In genomic region chr6:50558877-50559276, GRCm38 (mm10) we compare ENCODE assay signal across 27 mouse cellular contexts. TPM values are rescaled to one million over a fixed set of nuclear protein-coding genes. Genes with fewer than 3 reads are reported as not detected.
DNase-seq lines count a peak whose midpoint lies in the region; ATAC-seq and TF ChIP-seq lines count a peak whose summit lies in the region.
"Had no signal": no experiment of that assay in that cellular context is flagged by ENCODE, and none has a peak within 500 bp of the region (broad histone marks: within the 10 kb centered on the region; RNA-seq: fewer than 3 reads in every experiment).

No protein-coding gene starts in this region.

- peak; percentile 41; the same call in 1 of the 2 replicates for ATAC-seq in megakaryocyte, adult 5-6 weeks (ENCODE audit: poor library complexity, severe bottlenecking)
- 0 out of 2 replicates have a peak, but pooled peaks have one; percentile 53 for ATAC-seq in megakaryocyte-erythroid progenitor cell, adult 5-6 weeks (replicated peaks; ENCODE audit: low FRiP score, low TSS enrichment, poor library complexity, severe bottlenecking)
- no peak for ATAC-seq in kidney, embryonic 15.5 days (replicated peaks; ENCODE audit: low FRiP score)
- ATAC-seq: forebrain, embryonic 15.5 days had no signal

- WGBS in kidney, embryonic 15.5 days, result 87% methylated on average over 4 of the region's 4 CpGs

- peak overlapping the region; percentile 20; the same call in 1 of the 2 replicates for H3K27ac ChIP-seq in MEL (ENCODE audit: control insufficient read depth, low read depth, low read length)
- no peak overlapping the region for H3K27ac ChIP-seq in kidney, embryonic 15.5 days
- H3K27ac ChIP-seq: embryonic facial prominence, embryonic 10.5 days; embryonic facial prominence, embryonic 13.5 days; forebrain, embryonic 12.5 days; forebrain, embryonic 15.5 days; heart, adult 2 months; heart, embryonic 13.5 days; hindbrain, embryonic 12.5 days; hindbrain, embryonic 15.5 days had no signal

- H3K4me1 ChIP-seq in MEL (ENCODE audit: control insufficient read depth in 1 of 2, insufficient read depth in 2 of 2, low read length in 2 of 2), result peaks cover 3 to 8% of the 10 kb centered on the region in 2 experiments; a peak in 3 of 4 replicates
- no peaks in the 10 kb centered on the region for H3K4me1 ChIP-seq in kidney, embryonic 15.5 days
- H3K4me1 ChIP-seq: embryonic facial prominence, embryonic 10.5 days; embryonic facial prominence, embryonic 13.5 days; forebrain, embryonic 12.5 days; forebrain, embryonic 15.5 days; hindbrain, embryonic 12.5 days; hindbrain, embryonic 15.5 days had no signal

- H3K9ac ChIP-seq in MEL (ENCODE audit: control insufficient read depth, low read depth, low read length, poor library complexity, severe bottlenecking), result no peak overlapping the region
- H3K9ac ChIP-seq in kidney, embryonic 15.5 days, result no peak overlapping the region
- H3K9ac ChIP-seq: embryonic facial prominence, embryonic 13.5 days; forebrain, embryonic 12.5 days; forebrain, embryonic 15.5 days; heart, embryonic 13.5 days; hindbrain, embryonic 12.5 days; hindbrain, embryonic 15.5 days had no signal

- no peak for TF ChIP-seq RAD21 in MEL (IDR thresholded peaks at IDR 0.05; ENCODE audit: low read depth, low read length)

- peak; percentile 61 for DNase-seq in heart, adult 11 months
- no peak for DNase-seq in heart, postnatal 4 days
- DNase-seq in MEL (ENCODE audit: low read depth, low spot score), result peak; percentile 66
- DNase-seq in layer of hippocampus, adult 8-10 months (ENCODE audit: low spot score in 2 of 2), result no peak
- no peak for DNase-seq in layer of hippocampus, adult 9-10 months (ENCODE audit: low spot score)
- DNase-seq: adrenal gland, postnatal 14 days; B cell, adult 2 months; cerebellum, adult 11 months; cerebellum, adult 2 months; cerebellum, adult 9-11 months; cerebellum, postnatal 25 days; embryo, embryonic 11 days; gastrocnemius, postnatal 25 days; heart, adult 2 months; heart, postnatal 14 days had no signal

- no peak overlapping the region for H3K4me3 ChIP-seq in MEL (ENCODE audit: control insufficient read depth in 1 of 2, insufficient read depth in 1 of 2, low read depth in 2 of 2, low read length in 2 of 2)
- no peak overlapping the region for H3K4me3 ChIP-seq in kidney, embryonic 15.5 days (replicated peaks)
- H3K4me3 ChIP-seq: embryonic facial prominence, embryonic 10.5 days; embryonic facial prominence, embryonic 13.5 days; erythroblast, embryonic 14.5 days; forebrain, embryonic 12.5 days; forebrain, embryonic 15.5 days; heart, adult 2 months; heart, embryonic 10.5 days; heart, embryonic 13.5 days; hindbrain, embryonic 12.5 days; hindbrain, embryonic 15.5 days had no signal

- TF ChIP-seq POLR2A in MEL (IDR thresholded peaks at IDR 0.05; ENCODE audit: control insufficient read depth in 1 of 2, insufficient read depth in 1 of 2, low read depth in 1 of 2, low read length in 2 of 2, poor library complexity in 1 of 2), result no peak

- H3K4me2 ChIP-seq in kidney, embryonic 15.5 days, result no peak overlapping the region
- H3K4me2 ChIP-seq: embryonic facial prominence, embryonic 13.5 days; forebrain, embryonic 12.5 days; forebrain, embryonic 15.5 days; heart, embryonic 13.5 days; hindbrain, embryonic 12.5 days; hindbrain, embryonic 15.5 days had no signal

- peak in 1 of 2 experiments; percentile 37; a peak in 1 of 4 replicates for TF ChIP-seq EP300 in MEL (IDR thresholded peaks at IDR 0.05; ENCODE audit: low read depth in 1 of 2, low read length in 2 of 2)

- peaks cover under 1 to 3% of the 10 kb centered on the region in 2 experiments; a peak in 2 of 4 replicates for H3K36me3 ChIP-seq in MEL (ENCODE audit: control insufficient read depth in 1 of 2, insufficient read depth in 2 of 2, low read length in 2 of 2)
- H3K36me3 ChIP-seq in kidney, embryonic 15.5 days, result peaks cover 16% of the 10 kb centered on the region

- no peaks in the 10 kb centered on the region for H3K9me3 ChIP-seq in MEL (replicated peaks; ENCODE audit: insufficient read depth, low read length)
- H3K9me3 ChIP-seq in kidney, embryonic 15.5 days (replicated peaks), result no peaks in the 10 kb centered on the region
- H3K9me3 ChIP-seq: embryonic facial prominence, embryonic 10.5 days; embryonic facial prominence, embryonic 13.5 days; forebrain, embryonic 12.5 days; forebrain, embryonic 15.5 days; heart, embryonic 10.5 days; heart, embryonic 13.5 days; hindbrain, embryonic 12.5 days; hindbrain, embryonic 15.5 days had no signal

- H3K27me3 ChIP-seq in MEL (ENCODE audit: control insufficient read depth in 1 of 2, insufficient read depth in 2 of 2, low read length in 2 of 2), result no peaks in the 10 kb centered on the region
- no peaks in the 10 kb centered on the region for H3K27me3 ChIP-seq in kidney, embryonic 15.5 days
- H3K27me3 ChIP-seq: embryonic facial prominence, embryonic 13.5 days; forebrain, embryonic 12.5 days; forebrain, embryonic 15.5 days; heart, embryonic 13.5 days; hindbrain, embryonic 12.5 days; hindbrain, embryonic 15.5 days had no signal

- no peaks in the 10 kb centered on the region for H3K79me2 ChIP-seq in MEL (ENCODE audit: control insufficient read depth, insufficient read depth, low read length, poor library complexity)

- TF ChIP-seq CTCF in MEL (IDR thresholded peaks at IDR 0.05 in 2 of 3, conservative IDR thresholded peaks at IDR 0.05 in 1 of 3; ENCODE audit: control insufficient read depth in 1 of 3, insufficient read depth in 1 of 3, low read depth in 2 of 3, low read length in 3 of 3, poor library complexity in 1 of 3, severe bottlenecking in 1 of 3), result no peak

TF ChIP-seq in MEL, 35 proteins besides CTCF, POLR2A, EP300 and RAD21:
- TF ChIP-seq ZNF384 (IDR thresholded peaks at IDR 0.05; ENCODE audit: low read depth, low read length) (no peak), CHD1 (IDR thresholded peaks at IDR 0.05; ENCODE audit: low read depth, low read length) (no peak), ZKSCAN1 (IDR thresholded peaks at IDR 0.05; ENCODE audit: low read depth, low read length) (no peak), POLR2AphosphoS2 (IDR thresholded peaks at IDR 0.05; ENCODE audit: low read length) (no peak), HCFC1 (IDR thresholded peaks at IDR 0.05; ENCODE audit: low read depth, low read length) (no peak), TCF12 (IDR thresholded peaks at IDR 0.05; ENCODE audit: low read depth, low read length) (no peak), NRF1 (IDR thresholded peaks at IDR 0.05; ENCODE audit: insufficient read depth, low read depth, low read length, poor library complexity, severe bottlenecking) (no peak), RCOR1 (IDR thresholded peaks at IDR 0.05; ENCODE audit: low read depth, low read length) (no peak), SIN3A (IDR thresholded peaks at IDR 0.05; ENCODE audit: low read length) (no peak), KAT2A (conservative IDR thresholded peaks at IDR 0.05; ENCODE audit: low read depth, low read length) (no peak), USF1 (IDR thresholded peaks at IDR 0.05; ENCODE audit: low read depth, low read length) (no peak), TAL1 (IDR thresholded peaks at IDR 0.05; ENCODE audit: low read length) (no peak)

RNA-seq across cellular contexts. Expression of gene Cycs, which starts 7.5 kb away (rescaled TPM):
- 100 to 1,000 TPM; 143 to 150 TPM for total RNA-seq in heart, postnatal 4 days (2021)
- total RNA-seq in MEL (2012; rRNA removed), result 83.0 and 85.3 TPM in 2 replicates
- 100 to 1,000 TPM in 1 of 2 experiments, 10 to 100 TPM in 1; 28.0 to 139 TPM for polyA plus RNA-seq in MEL (2012; ENCODE audit: insufficient read depth in 1 of 2, insufficient read length in 2 of 2, low read depth in 1 of 2, low replicate concordance in 2 of 2, missing spikeins in 1 of 2)
- total RNA-seq in megakaryocyte, adult 5-6 weeks (2015), result 85.5 and 98.8 TPM in 2 replicates
- total RNA-seq in megakaryocyte, adult 5-6 weeks (2017), result 91.9 and 104 TPM in 2 replicates
- total RNA-seq in megakaryocyte-erythroid progenitor cell, adult 5-6 weeks (2014; fragmentation: Nextera tagmentation), result 64.6 and 71.1 TPM in 2 replicates
- total RNA-seq in megakaryocyte-erythroid progenitor cell, adult 5-6 weeks (2017), result 130 and 135 TPM in 2 replicates
- total RNA-seq in layer of hippocampus, adult 8-10 months (2022), result 10 to 100 TPM; 36.4 to 45.7 (median 39.8) TPM
- 79.5 and 88.2 TPM in 2 replicates for polyA plus RNA-seq in kidney, embryonic 15.5 days (2015; fragmentation: Nextera tagmentation; extraction: Ambion mirVana)

RNA-seq across cellular contexts. Expression of gene 4921507P07Rik, which starts 37.6 kb away (rescaled TPM):
- total RNA-seq in heart, postnatal 4 days (2021), result under 1 TPM; 0.36 to 0.55 TPM
- total RNA-seq in MEL (2012; rRNA removed), result 0.65 and 0.89 TPM in 2 replicates
- 1 to 10 TPM in 1 of 2 experiments, not detected in 1; 1.5 TPM for polyA plus RNA-seq in MEL (2012; ENCODE audit: insufficient read depth in 1 of 2, insufficient read length in 2 of 2, low read depth in 1 of 2, low replicate concordance in 2 of 2, missing spikeins in 1 of 2)
- total RNA-seq in megakaryocyte, adult 5-6 weeks (2015), result 1.4 and 2.1 TPM in 2 replicates
- total RNA-seq in megakaryocyte, adult 5-6 weeks (2017), result 0.33 and 0.81 TPM in 2 replicates
- 1.4 and 1.6 TPM in 2 replicates for total RNA-seq in megakaryocyte-erythroid progenitor cell, adult 5-6 weeks (2014; fragmentation: Nextera tagmentation)
- total RNA-seq in megakaryocyte-erythroid progenitor cell, adult 5-6 weeks (2017), result 1.9 and 2.0 TPM in 2 replicates
- under 1 TPM; 0.12 to 0.33 (median 0.21) TPM for total RNA-seq in layer of hippocampus, adult 8-10 months (2022)
- 0.98 and 1.1 TPM in 2 replicates for polyA plus RNA-seq in kidney, embryonic 15.5 days (2015; fragmentation: Nextera tagmentation; extraction: Ambion mirVana)
- polyA plus RNA-seq: erythroblast, embryonic 14.5 days had no signal

Comparison
In these comparisons a context has a peak if more than half of its experiments do, and no peak if none do; other contexts are left out.
1. DNase-seq: peak in heart, adult 11 months (single experiment) and MEL (single experiment); none in heart, postnatal 4 days (single experiment), layer of hippocampus, adult 8-10 months (0 of 2) and layer of hippocampus, adult 9-10 months (single experiment).